Mouse (Mus musculus) liver, embryonic 14.5 days (tissue): ENCODE data around the gene Ybx3.

Experiments used
- CTCF ChIP-seq: IDR thresholded peaks from 2 replicates; pipeline ENCODE4 v1.5.1; 2016; ENCODE audit warnings: antibody characterized with exemption, low read depth, control low read depth
- EP300 ChIP-seq: IDR thresholded peaks from 2 replicates; pipeline ENCODE4 v1.6.1; 2016; ENCODE audit warnings: antibody characterized with exemption, low read depth

GRCm38 (mm10) chr6:131405896-131406295 lies 17.6 kb upstream of the Ybx3 start:
- no peak for TF ChIP-seq CTCF
- no peak for TF ChIP-seq EP300
